Mouse (Mus musculus): ENCODE results near the gene Bhlhb9. TPM values are rescaled to one million over a fixed set of nuclear protein-coding genes. Genes with fewer than 3 reads are reported as not detected.

Bhlhb9 gene
- polyA plus RNA-seq, 1 experiment from 2014 or later, result 55.5 TPM

DNA sequence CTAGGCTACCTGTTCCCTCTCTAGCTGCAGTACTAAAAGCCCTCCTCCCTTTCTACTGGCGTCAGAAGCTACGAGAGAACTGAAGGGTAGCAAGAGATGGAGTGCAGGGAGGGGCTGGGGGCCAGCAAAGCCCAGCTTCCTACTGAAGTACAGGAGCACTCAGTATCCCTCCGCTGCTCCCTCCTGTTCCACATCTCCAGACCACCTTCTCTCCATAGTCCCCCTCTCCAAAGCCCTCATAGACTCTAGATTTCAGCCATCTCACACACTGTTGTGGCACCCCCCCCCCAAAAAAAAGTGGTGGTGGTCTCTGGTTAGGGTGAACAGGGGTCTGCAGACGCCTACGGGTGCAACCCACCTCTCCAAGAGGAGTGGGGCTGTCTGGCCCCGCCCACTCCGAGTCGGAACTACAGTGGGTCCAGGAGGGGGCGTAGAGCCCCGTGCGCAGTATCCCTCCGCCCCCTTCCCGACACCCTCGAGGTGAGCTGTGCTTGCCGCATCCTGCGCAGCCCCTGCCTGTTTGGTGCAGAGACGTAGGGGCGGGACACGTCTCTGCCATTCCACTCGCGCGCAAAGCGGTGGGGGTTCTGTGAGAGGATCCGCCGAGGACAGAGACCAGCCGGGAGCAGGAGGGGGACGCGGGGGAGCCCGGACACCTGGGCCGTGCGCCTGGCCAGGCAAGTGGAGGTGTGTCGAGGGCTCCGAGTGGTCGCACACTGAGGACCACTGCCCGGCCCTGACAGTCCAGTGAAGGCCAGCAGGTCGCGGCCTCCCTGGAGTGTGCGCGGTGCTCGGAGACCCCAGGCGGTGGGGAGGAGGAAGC lies 88.2 kb downstream of the Bhlhb9 start:
- Histone ChIP-seq H3K4me1 (ENCODE audit: insufficient read depth, low read length) (no peaks in the 10 kb centered on the region), H3K27me3 (ENCODE audit: insufficient read depth, low read length) (no peaks in the 10 kb centered on the region), H3K36me3 (ENCODE audit: insufficient read depth, low read length) (0 out of 2 replicates have a peak, but pooled peaks cover 7% of the 10 kb centered on the region), H3K27ac (ENCODE audit: low read length) (peak overlapping the region; percentile 76), H3K4me2 (replicated peaks; ENCODE audit: low read depth, low read length) (peak overlapping the region; percentile 57), H3K9ac (replicated peaks; ENCODE audit: low read length) (peak overlapping the region; percentile 84), H3K4me3 (ENCODE audit: low read length) (peak overlapping the region; percentile 70), H3K9me3 (ENCODE audit: low read length) (no peaks in the 10 kb centered on the region)
- peak; percentile 99 for ATAC-seq (ENCODE audit: low FRiP score, low TSS enrichment)
- WGBS, result 19% methylated on average over 37 of the region's 41 CpGs

DNA sequence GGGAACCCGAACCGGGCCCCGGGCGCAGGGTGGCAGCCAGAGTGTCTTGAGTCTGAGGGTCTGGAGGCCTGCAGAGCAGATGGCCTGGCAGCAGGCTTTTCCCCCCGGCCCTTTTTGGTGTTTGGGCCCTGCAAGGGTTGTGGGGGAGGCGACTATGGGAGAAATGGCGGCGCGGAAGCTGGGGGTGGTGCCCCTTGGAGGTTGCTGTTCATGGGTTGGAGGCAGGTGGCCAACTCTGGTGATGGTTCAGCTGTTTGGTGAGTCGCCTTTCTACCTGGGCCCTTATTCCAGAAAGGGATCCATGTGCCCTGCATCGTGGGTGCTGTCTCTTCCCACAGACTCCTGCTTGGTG lies 88.8 kb downstream of the Bhlhb9 start:
- Histone ChIP-seq H3K4me3 (ENCODE audit: low read length) (peak overlapping the region; percentile 70), H3K9ac (replicated peaks; ENCODE audit: low read length) (peak overlapping the region; percentile 84), H3K9me3 (ENCODE audit: low read length) (no peaks in the 10 kb centered on the region), H3K27ac (ENCODE audit: low read length) (peak overlapping the region; percentile 76), H3K4me2 (replicated peaks; ENCODE audit: low read depth, low read length) (peak overlapping the region; percentile 57), H3K4me1 (ENCODE audit: insufficient read depth, low read length) (no peaks in the 10 kb centered on the region), H3K36me3 (ENCODE audit: insufficient read depth, low read length) (0 out of 2 replicates have a peak, but pooled peaks cover 7% of the 10 kb centered on the region), H3K27me3 (ENCODE audit: insufficient read depth, low read length) (no peaks in the 10 kb centered on the region)
- ATAC-seq (ENCODE audit: low FRiP score, low TSS enrichment), result peak; percentile 31; the same call in 1 of the 2 replicates
- 25% methylated on average over 11 of the region's 11 CpGs for WGBS

DNA sequence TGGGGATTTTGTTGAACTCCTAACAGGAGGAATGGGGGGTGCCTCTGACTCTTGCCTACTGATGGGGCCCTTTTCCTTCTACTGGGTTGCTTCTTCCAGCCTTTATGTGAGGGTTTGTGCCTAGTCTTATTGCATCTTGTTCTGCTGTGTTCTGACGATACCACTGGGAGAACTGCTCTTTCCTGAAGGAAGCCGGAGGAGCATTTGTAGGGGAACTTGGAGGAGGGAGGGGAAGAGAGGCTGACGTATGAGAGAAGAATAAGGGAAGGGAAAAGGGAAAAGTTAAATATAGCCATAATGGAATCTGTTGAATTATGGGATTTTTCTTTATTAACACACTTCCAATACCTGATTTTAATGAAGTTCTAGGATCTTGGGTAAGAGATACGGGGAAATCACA lies 119.2 kb downstream of the Bhlhb9 start:
- H3K4me1 ChIP-seq (ENCODE audit: insufficient read depth, low read length), result no peaks in the 10 kb centered on the region
- H3K4me3 ChIP-seq (ENCODE audit: low read length), result no peak overlapping the region
- 87% methylated on average over 4 of the region's 4 CpGs for WGBS
- no peak overlapping the region for H3K9ac ChIP-seq (replicated peaks; ENCODE audit: low read length)
- no peak overlapping the region for H3K4me2 ChIP-seq (replicated peaks; ENCODE audit: low read depth, low read length)
- no peaks in the 10 kb centered on the region for H3K9me3 ChIP-seq (ENCODE audit: low read length)
- H3K27me3 ChIP-seq (ENCODE audit: insufficient read depth, low read length), result 0 out of 2 replicates have a peak, but pooled peaks cover 5% of the 10 kb centered on the region
- H3K27ac ChIP-seq (ENCODE audit: low read length), result no peak overlapping the region
- ATAC-seq (ENCODE audit: low FRiP score, low TSS enrichment), result no peak
- H3K36me3 ChIP-seq (ENCODE audit: insufficient read depth, low read length), result no peaks in the 10 kb centered on the region

- Histone ChIP-seq H3K27ac (ENCODE audit: low read length) (no peak overlapping the region), H3K4me2 (replicated peaks; ENCODE audit: low read depth, low read length) (no peak overlapping the region), H3K27me3 (ENCODE audit: insufficient read depth, low read length) (0 out of 2 replicates have a peak, but pooled peaks cover 5% of the 10 kb centered on the region), H3K9me3 (ENCODE audit: low read length) (no peaks in the 10 kb centered on the region), H3K36me3 (ENCODE audit: insufficient read depth, low read length) (no peaks in the 10 kb centered on the region), H3K4me1 (ENCODE audit: insufficient read depth, low read length) (no peaks in the 10 kb centered on the region), H3K9ac (replicated peaks; ENCODE audit: low read length) (no peak overlapping the region), H3K4me3 (ENCODE audit: low read length) (no peak overlapping the region)
- WGBS, result 62% methylated on average over 1 of the region's 1 CpGs
- ATAC-seq (ENCODE audit: low FRiP score, low TSS enrichment), result no peak
Observed at GRCm38 (mm10) chrX:135917116-135917515, 119.7 kb downstream of the Bhlhb9 start.

DNA sequence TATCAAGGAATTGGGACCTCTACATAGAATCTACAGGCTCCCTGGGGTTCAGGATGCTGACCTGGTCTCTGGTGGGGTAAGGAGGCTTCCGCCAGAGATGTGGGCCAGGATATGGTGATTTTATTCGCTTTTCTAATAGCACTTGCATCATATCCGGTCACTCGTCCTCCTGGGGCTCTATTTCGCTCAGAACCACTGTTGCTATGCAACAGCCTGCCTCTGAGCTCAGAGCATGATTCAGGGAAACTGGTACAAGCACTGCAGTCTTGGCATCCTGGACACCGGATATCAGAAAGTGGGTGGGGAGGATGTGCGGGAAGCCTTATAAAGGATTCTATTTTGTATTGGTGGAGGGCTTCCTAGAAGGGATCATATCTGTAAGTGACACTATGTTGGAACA lies 124.8 kb downstream of the Bhlhb9 start:
- H3K4me1 ChIP-seq (ENCODE audit: insufficient read depth, low read length), result no peaks in the 10 kb centered on the region
- H3K9me3 ChIP-seq (ENCODE audit: low read length), result no peaks in the 10 kb centered on the region
- H3K4me2 ChIP-seq (replicated peaks; ENCODE audit: low read depth, low read length), result no peak overlapping the region
- no peak for ATAC-seq (ENCODE audit: low FRiP score, low TSS enrichment)
- no peaks in the 10 kb centered on the region for H3K36me3 ChIP-seq (ENCODE audit: insufficient read depth, low read length)
- H3K27ac ChIP-seq (ENCODE audit: low read length), result no peak overlapping the region
- H3K4me3 ChIP-seq (ENCODE audit: low read length), result no peak overlapping the region
- 0 out of 2 replicates have a peak, but pooled peaks cover 3% of the 10 kb centered on the region for H3K27me3 ChIP-seq (ENCODE audit: insufficient read depth, low read length)
- 79% methylated on average over 7 of the region's 7 CpGs for WGBS
- H3K9ac ChIP-seq (replicated peaks; ENCODE audit: low read length), result no peak overlapping the region

DNA sequence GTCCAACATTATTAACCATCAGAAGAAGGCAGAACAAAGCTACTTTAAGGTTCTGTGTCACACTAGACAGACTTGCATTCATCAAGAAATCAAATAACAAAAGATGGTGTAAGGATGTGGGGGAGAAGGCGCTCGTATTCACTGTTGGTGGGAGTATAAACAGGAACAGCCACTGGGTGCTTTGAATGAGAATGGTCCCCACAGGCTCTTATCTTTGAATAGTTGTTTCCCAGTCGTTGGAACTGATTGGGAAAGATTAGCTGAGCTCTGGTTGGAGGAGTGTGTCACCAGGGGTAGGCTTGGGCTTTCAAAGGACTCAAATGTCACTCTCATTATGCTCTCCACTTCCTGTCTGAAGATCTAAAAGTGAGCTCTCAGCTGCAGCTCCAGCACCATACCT lies 128.5 kb downstream of the Bhlhb9 start:
- Histone ChIP-seq H3K4me3 (ENCODE audit: low read length) (no peak overlapping the region), H3K9ac (replicated peaks; ENCODE audit: low read length) (no peak overlapping the region), H3K4me2 (replicated peaks; ENCODE audit: low read depth, low read length) (no peak overlapping the region), H3K27me3 (ENCODE audit: insufficient read depth, low read length) (no peaks in the 10 kb centered on the region), H3K9me3 (ENCODE audit: low read length) (no peaks in the 10 kb centered on the region), H3K4me1 (ENCODE audit: insufficient read depth, low read length) (no peaks in the 10 kb centered on the region), H3K36me3 (ENCODE audit: insufficient read depth, low read length) (no peaks in the 10 kb centered on the region), H3K27ac (ENCODE audit: low read length) (no peak overlapping the region)
- 52% methylated on average over 3 of the region's 3 CpGs for WGBS
- ATAC-seq (ENCODE audit: low FRiP score, low TSS enrichment), result no peak

DNA sequence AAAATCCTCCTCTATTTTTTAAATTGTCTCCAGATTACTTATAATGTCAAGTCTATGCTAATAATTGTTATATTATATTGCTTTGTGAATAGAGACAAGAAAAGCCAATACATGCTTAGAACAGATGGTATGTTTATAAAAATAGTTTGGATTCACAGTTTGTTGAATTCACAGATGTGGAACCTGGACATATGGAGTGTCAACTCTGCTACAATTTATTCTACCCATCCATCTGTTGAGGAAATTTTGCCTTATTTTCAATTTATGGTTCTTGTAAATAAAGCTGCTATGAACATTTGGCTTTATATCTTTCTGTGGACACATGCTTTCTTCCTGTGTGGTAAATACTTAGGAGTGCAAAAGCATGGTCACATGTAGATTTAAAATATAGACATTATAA lies 131.2 kb downstream of the Bhlhb9 start:
- no peaks in the 10 kb centered on the region for H3K36me3 ChIP-seq (ENCODE audit: insufficient read depth, low read length)
- ATAC-seq (ENCODE audit: low FRiP score, low TSS enrichment), result no peak
- no peaks in the 10 kb centered on the region for H3K27me3 ChIP-seq (ENCODE audit: insufficient read depth, low read length)
- no peak overlapping the region for H3K4me3 ChIP-seq (ENCODE audit: low read length)
- H3K9me3 ChIP-seq (ENCODE audit: low read length), result no peaks in the 10 kb centered on the region
- no peak overlapping the region for H3K4me2 ChIP-seq (replicated peaks; ENCODE audit: low read depth, low read length)
- H3K4me1 ChIP-seq (ENCODE audit: insufficient read depth, low read length), result no peaks in the 10 kb centered on the region
- no peak overlapping the region for H3K9ac ChIP-seq (replicated peaks; ENCODE audit: low read length)
- no peak overlapping the region for H3K27ac ChIP-seq (ENCODE audit: low read length)

DNA sequence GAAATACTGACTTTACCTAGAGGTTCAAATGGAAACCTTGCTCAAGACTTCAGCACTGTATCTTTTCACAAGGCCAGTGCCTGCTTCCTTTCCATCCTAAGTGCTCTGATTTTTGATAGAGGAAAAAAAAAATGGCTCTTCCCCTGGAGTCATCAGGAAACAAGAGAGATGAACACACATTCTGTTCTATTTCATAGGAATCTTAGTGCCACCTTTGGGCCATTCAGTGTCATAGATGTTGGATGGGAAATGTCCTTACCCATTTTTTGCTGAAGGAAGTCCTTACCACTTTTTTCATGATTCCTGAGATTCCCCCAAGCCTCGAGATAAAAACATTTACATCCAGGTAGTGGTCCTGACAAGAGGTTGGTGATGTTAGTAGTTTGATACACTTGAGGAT lies 139.1 kb downstream of the Bhlhb9 start:
- WGBS, result 59% methylated on average over 1 of the region's 1 CpGs
- H3K27me3 ChIP-seq (ENCODE audit: insufficient read depth, low read length), result no peaks in the 10 kb centered on the region
- ATAC-seq (ENCODE audit: low FRiP score, low TSS enrichment), result no peak
- H3K9ac ChIP-seq (replicated peaks; ENCODE audit: low read length), result no peak overlapping the region
- H3K4me1 ChIP-seq (ENCODE audit: insufficient read depth, low read length), result no peaks in the 10 kb centered on the region
- no peaks in the 10 kb centered on the region for H3K36me3 ChIP-seq (ENCODE audit: insufficient read depth, low read length)
- H3K9me3 ChIP-seq (ENCODE audit: low read length), result no peaks in the 10 kb centered on the region
- H3K4me3 ChIP-seq (ENCODE audit: low read length), result no peak overlapping the region
- H3K27ac ChIP-seq (ENCODE audit: low read length), result no peak overlapping the region
- H3K4me2 ChIP-seq (replicated peaks; ENCODE audit: low read depth, low read length), result no peak overlapping the region
